Mouse (Mus musculus) small intestine, adult 2 months (tissue): ENCODE data around the gene Dmbt1. TPM values are rescaled to one million over a fixed set of nuclear protein-coding genes. Genes with fewer than 3 reads are reported as not detected.

ENCODE experiments used
- H3K27ac ChIP-seq: fragments of 200-500 bp; 2 replicates; pipeline ENCODE4 v1.5.1; 2012; ENCODE audit warnings: low read depth, low read length, control low read depth, inconsistent platforms; ENCODE audit not compliant: insufficient read depth
- H3K27me3 ChIP-seq: fragments of 200-500 bp; 2 replicates; pipeline ENCODE4 v1.6.1; 2012; ENCODE audit warnings: mild to moderate bottlenecking, moderate library complexity, low read length, inconsistent platforms; ENCODE audit not compliant: control insufficient read depth, insufficient read depth
- H3K36me3 ChIP-seq: fragments of 200-500 bp; 2 replicates; pipeline ENCODE4 v1.6.1; 2012; ENCODE audit warnings: mild to moderate bottlenecking, low read length, control low read depth, inconsistent platforms; ENCODE audit not compliant: control insufficient read depth, insufficient read depth
- H3K4me1 ChIP-seq: fragments of 200-500 bp; 2 replicates; pipeline ENCODE4 v1.6.1; 2012; ENCODE audit warnings: low read length, inconsistent platforms, mixed read lengths; ENCODE audit not compliant: control insufficient read depth, insufficient read depth, insufficient read length
- H3K4me3 ChIP-seq: fragments of 200-500 bp; 2 replicates; pipeline ENCODE4 v1.5.1; 2012; ENCODE audit warnings: low read depth, mild to moderate bottlenecking, control low read depth, inconsistent platforms, low read length, moderate library complexity
- CTCF ChIP-seq: fragments of 200-500 bp; IDR thresholded peaks from 2 replicates; pipeline ENCODE4 v1.5.1; 2012; ENCODE audit warnings: low read depth, mild to moderate bottlenecking, control low read depth, inconsistent platforms, low read length, moderate library complexity, mixed read lengths; ENCODE audit not compliant: insufficient replicate concordance, insufficient read length; ENCODE audit errors: extremely low read depth
- POLR2A ChIP-seq: fragments of 200-500 bp; IDR thresholded peaks from 2 replicates; pipeline ENCODE4 v1.6.1; 2012; ENCODE audit warnings: low read depth, mild to moderate bottlenecking, control low read depth, inconsistent platforms, low read length, moderate library complexity
- WGBS: fragments of 180-500 bp; shearing (Covaris S2); methylation state at CpG from one replicate; pipeline ENCODE4 v1.1.7; 2018; 5-methylcytosine and 5-hydroxymethylcytosine counted together
- polyA plus RNA-seq: library from polyadenylated mRNA; depleted of rRNA; stranded (reverse); fragments of >200 nt; gene quantifications from 2 replicates; pipeline ENCODE4 v1.2.3, GENCODE M21; 2012; rRNA removed

Gene Dmbt1
- polyA plus RNA-seq, 1 experiment, result 141 TPM

DNA sequence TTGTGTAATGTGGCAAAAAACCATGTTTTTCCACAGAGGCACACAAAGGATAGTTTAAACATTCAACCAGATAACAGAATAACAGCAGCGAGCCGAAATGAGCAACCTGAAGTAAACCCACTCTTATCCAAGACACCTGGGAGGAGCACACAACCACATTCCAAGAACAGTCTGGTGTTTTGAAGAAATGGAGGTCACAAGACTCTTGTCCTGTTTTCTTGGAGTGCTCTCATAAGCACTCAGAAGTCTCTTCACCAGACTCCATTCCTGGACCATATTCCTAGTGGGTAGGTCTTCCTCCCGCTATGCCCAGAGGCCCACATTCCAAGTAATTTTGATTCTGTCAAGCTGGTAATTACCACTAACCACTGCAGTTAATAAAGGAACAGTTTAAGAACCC, 118.3 kb downstream of the Dmbt1 start:
- Histone ChIP-seq H3K27ac (no peak overlapping the region), H3K4me3 (no peak overlapping the region), H3K27me3 (no peaks in the 10 kb centered on the region), H3K4me1 (no peaks in the 10 kb centered on the region), H3K36me3 (no peaks in the 10 kb centered on the region)
- 51% methylated on average over 3 of the region's 3 CpGs for WGBS
- no peak for TF ChIP-seq CTCF
- TF ChIP-seq POLR2A, result no peak

DNA sequence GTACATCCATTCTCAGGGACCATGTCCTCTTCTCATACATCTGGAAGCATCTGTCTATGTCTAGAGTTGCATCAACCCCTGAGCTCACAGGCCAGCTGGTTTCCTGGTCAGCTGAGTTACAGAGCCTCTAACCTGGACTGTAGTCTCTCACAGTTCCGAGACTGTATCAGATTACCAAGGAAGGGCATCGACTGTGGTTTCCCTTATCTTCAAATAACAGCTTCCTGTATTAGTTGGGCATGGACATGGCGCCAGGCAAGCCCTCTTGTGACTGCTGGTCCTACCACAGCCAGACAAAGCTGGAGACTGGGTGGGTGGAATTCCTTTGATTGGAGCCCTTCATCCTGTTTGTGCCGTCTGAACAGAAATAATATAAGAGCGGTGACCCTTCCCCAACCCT, 121.2 kb downstream of the Dmbt1 start:
- H3K27me3 ChIP-seq, result no peaks in the 10 kb centered on the region; the same call in 1 of the 2 replicates
- H3K27ac ChIP-seq, result no peak overlapping the region
- TF ChIP-seq POLR2A, result no peak
- no peak for TF ChIP-seq CTCF
- no peak overlapping the region for H3K4me3 ChIP-seq
- WGBS, result 58% methylated on average over 5 of the region's 5 CpGs
- H3K36me3 ChIP-seq, result no peaks in the 10 kb centered on the region
- no peaks in the 10 kb centered on the region for H3K4me1 ChIP-seq

DNA sequence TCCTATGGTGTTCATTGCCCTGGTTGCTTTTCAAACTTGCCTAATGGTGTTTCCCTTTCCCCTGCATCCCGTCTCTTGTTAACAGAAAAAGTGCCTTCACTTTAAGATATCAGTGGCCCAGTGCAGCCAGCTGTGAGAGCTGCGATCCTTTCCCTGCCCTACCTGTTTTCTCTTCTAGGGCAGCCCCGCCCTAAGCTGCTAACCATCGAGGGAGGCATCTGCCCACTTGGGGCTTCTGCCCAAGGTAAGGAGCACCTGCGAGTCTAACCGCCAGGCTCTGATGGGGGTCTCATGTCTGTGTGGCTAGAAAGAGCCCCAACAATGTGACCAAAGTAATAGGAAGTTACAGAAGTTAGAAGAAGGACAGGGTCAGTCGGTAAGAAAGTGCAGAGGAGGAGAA, 130.4 kb downstream of the Dmbt1 start:
- WGBS, result 34% methylated on average over 7 of the region's 7 CpGs
- TF ChIP-seq CTCF (no peak), POLR2A (no peak)
- H3K4me1 ChIP-seq, result no peaks in the 10 kb centered on the region
- H3K36me3 ChIP-seq, result no peaks in the 10 kb centered on the region
- H3K27ac ChIP-seq, result no peak overlapping the region
- no peak overlapping the region for H3K4me3 ChIP-seq
- H3K27me3 ChIP-seq, result no peaks in the 10 kb centered on the region; the same call in 1 of the 2 replicates

DNA sequence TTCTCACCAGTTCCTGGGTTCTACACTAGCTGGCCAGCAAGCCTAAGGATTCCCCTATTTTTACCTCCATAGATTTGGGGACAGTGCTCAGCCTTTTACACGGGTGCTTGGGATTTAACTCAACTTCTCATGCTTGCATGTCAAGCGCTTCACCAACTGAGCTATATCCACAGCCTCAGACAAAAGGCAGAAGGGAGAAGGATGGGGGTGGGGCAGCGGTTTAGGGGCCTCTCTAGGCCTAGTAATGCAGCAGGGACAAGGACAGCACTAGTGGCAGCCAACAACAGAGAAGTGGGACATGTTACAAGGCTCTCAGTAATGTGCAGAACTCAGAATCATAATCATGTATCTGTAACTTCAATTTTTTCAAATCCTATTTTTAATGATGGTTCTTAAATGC, 135.9 kb downstream of the Dmbt1 start:
- WGBS, result 74% methylated on average over 3 of the region's 3 CpGs

DNA sequence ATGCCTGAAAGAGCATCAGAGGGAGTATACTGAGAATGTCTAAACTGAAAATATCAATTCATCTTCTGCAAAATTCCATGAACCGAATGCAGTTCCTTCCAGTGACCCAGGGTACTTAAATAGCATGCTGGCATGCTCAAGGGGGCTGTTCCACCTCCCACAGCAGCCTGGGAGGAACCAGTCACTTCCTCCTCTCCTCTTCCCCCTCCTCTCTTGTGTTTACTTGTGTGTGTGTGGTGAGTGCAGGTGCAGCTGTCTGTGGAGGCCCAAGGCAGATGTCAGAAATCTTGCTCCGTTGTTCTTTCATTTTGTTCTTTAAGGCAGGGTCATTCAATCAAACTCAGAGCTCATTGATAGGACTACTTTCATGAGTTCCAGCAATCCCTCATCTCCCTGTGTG, 137.2 kb downstream of the Dmbt1 start:
- Histone ChIP-seq H3K4me3 (no peak overlapping the region), H3K36me3 (no peaks in the 10 kb centered on the region), H3K4me1 (no peaks in the 10 kb centered on the region), H3K27ac (no peak overlapping the region), H3K27me3 (no peaks in the 10 kb centered on the region)
- 17% methylated on average over 2 of the region's 2 CpGs for WGBS
- TF ChIP-seq CTCF, result no peak
- TF ChIP-seq POLR2A, result no peak

More for the DNA sequence above, 135.9 kb downstream of the Dmbt1 start:
- TF ChIP-seq POLR2A (no peak), CTCF (no peak)
- Histone ChIP-seq H3K4me3 (no peak overlapping the region), H3K27ac (no peak overlapping the region), H3K4me1 (no peaks in the 10 kb centered on the region), H3K36me3 (no peaks in the 10 kb centered on the region), H3K27me3 (no peaks in the 10 kb centered on the region)

Other genes starting within 250 kb of the Dmbt1 start
- gene Plekha1, start 166.3 kb upstream of the Dmbt1 start, polyA plus RNA-seq, result 12.0 and 63.7 TPM in 2 replicates
- 30.2 and 35.8 TPM in 2 replicates for gene Htra1, start 95.9 kb upstream of the Dmbt1 start, polyA plus RNA-seq
- not detected in 2 replicates for gene 4933402N03Rik, start 114.3 kb downstream of the Dmbt1 start, polyA plus RNA-seq
- gene 5430419D17Rik, start 142.3 kb downstream of the Dmbt1 start, polyA plus RNA-seq, result 2.0 TPM in 1 of 2 replicates, not detected in the other